Mouse (Mus musculus): Measurements from ENCODE around the gene Tinagl1. TPM values are rescaled to one million over a fixed set of nuclear protein-coding genes. Genes with fewer than 3 reads are reported as not detected.
A peak's percentile ranks its signal among the peaks of the same experiment; 100 is the strongest.

The Tinagl1 gene
- polyA plus RNA-seq, 1 experiment from 2014 or later: 13.8 TPM

DNA sequence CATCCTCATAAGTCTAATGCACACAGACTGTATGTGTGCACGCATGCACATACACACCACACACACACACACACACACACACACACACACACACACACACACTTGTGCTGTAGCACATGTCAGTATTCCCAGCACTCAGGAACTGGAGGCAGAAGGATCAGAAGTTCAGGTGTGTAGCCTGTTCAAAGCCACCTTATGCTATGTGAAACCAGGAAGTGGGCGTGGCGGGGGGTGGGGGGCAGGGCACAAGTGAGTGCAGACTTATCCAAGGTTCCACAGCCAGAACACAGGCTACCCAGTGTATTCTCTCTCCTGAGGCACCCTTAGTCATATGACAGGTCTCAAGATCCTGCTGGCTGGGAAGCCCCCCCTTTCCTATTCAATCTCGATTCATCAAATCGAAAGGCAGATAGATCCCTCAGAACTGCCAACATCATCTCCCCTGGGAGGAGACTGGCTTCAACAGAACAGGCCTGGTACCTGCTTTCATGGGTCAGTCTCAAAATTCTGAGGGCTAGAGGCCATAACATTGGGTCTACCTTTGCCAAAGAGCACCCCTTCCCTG lies 1.3 kb upstream of the Tinagl1 start:
- WGBS: 64% methylated on average over 5 of the region's 5 CpGs
- no peak overlapping the region for H3K4me3 ChIP-seq
- peaks cover 46% of the 10 kb centered on the region for H3K4me1 ChIP-seq
- no peak overlapping the region for H3K27ac ChIP-seq
- H3K9me3 ChIP-seq: no peaks in the 10 kb centered on the region
- H3K4me2 ChIP-seq: no peak overlapping the region
- H3K27me3 ChIP-seq: peaks cover 34% of the 10 kb centered on the region
- ATAC-seq (ENCODE audit: insufficient number of reproducible peaks, insufficient read depth, low FRiP score, low TSS enrichment, low read depth): no peak
- no peak overlapping the region for H3K9ac ChIP-seq
- H3K36me3 ChIP-seq: no peaks in the 10 kb centered on the region

DNA sequence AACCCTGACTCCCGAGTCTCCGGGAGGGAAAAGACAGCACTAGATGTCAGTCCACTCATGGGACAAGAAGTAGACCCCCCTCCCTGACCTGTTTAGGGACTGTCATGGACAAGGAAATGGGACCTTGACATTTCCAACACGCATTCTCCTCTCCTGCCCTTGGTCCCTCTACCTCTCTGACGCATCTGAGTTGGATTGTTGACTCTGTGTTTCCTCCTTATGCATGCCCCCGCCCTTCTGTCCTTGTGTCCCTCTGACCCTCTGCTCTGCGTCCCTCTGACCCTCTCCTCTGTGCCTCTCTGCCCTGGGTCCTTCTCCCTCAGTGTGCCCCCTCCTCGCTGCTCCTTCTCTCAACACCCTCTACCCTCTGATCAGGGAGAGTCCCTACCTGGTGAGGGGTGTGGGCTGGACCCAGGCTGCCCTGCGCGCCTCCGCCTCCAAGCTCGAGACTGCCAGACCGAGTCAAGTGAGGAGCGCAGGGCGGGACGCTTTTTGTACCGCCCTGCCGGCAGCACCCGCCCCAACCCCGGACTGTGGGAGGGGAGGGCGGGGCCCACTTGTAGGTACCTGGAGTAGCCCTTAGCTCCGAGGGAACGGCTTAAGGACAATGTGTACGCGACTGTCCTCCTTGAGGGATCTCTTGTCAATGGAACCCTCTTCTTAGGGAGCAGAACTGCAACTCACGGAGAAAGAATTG lies 439 bp downstream of the Tinagl1 start:
- Histone ChIP-seq H3K4me2 (peak overlapping the region; percentile 57), H3K4me1 (peaks cover 46% of the 10 kb centered on the region), H3K4me3 (peak overlapping the region; percentile 31), H3K27me3 (peaks cover 34% of the 10 kb centered on the region), H3K27ac (no peak overlapping the region), H3K36me3 (no peaks in the 10 kb centered on the region), H3K9me3 (no peaks in the 10 kb centered on the region), H3K9ac (0 out of 2 replicates have a peak overlapping the region, but pooled peaks have one; percentile 27)
- peak; percentile 57; the same call in 1 of the 2 replicates for ATAC-seq (ENCODE audit: insufficient number of reproducible peaks, insufficient read depth, low FRiP score, low TSS enrichment, low read depth)
- 2% methylated on average over 25 of the region's 25 CpGs for WGBS

DNA sequence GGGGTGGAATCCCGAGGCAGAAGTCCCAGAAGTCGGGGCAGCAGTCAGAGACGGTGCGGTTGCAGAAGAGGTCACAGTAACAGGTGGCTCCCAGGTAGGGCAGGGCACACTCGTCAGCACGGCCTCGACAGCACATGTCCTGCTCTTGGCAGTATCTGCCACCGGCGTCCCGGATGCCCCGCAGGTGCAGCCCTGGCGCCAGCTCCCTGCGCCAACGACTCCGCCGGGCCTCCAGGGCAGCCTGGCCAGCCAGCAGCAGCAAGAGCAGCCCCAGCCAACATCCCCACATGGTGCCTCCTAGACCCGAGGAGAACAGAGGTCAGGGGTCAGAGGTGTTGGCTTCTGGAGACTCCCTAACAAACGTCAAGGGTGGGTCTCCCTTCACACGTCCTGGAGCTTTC lies 1.0 kb downstream of the Tinagl1 start:
- peaks cover 34% of the 10 kb centered on the region for H3K27me3 ChIP-seq
- peak overlapping the region; percentile 57 for H3K4me2 ChIP-seq
- peak overlapping the region; percentile 27; the same call in 1 of the 2 replicates for H3K9ac ChIP-seq
- peak overlapping the region; percentile 31 for H3K4me3 ChIP-seq
- H3K4me1 ChIP-seq: peaks cover 46% of the 10 kb centered on the region
- ATAC-seq (ENCODE audit: insufficient number of reproducible peaks, insufficient read depth, low FRiP score, low TSS enrichment, low read depth): no peak
- WGBS: 25% methylated on average over 19 of the region's 19 CpGs
- no peaks in the 10 kb centered on the region for H3K36me3 ChIP-seq
- no peak overlapping the region for H3K27ac ChIP-seq
- H3K9me3 ChIP-seq: no peaks in the 10 kb centered on the region

DNA sequence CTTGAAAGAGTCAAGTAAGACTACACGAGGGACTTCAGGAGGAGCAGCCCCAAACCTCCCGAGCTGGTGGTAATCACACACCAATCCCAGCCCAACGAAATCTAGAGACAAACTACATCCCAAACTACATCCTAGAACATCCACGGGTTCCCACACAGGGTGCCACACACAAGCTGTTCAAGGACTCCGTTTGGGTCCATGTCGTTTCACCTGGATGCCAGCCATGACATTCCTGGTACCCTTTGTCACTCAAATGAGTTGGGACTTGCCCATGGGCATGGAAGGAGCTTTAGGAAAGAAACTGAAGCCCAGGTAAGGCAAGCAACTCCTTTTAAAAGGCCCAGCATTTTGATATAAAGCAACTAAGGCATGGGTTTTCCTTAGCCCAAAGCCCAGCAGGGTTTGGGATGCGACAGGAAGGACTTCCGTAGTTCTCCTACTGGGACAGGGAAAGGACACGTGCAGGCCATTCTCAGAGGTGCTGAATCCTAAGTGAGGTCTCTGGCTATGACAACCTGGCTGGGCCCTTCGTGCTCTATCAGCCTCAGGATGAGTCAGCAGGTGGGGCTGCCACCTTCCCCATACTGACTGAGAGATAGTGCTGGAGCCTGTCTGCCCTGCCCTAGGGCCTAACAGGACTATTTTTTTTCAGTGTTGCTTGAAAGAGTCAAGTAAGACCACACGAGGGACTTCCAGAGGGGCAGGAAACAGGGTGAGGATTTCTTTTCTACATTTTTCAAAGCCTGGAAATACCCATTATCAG lies 1.7 kb downstream of the Tinagl1 start:
- H3K9ac ChIP-seq: no peak overlapping the region
- no peaks in the 10 kb centered on the region for H3K36me3 ChIP-seq
- ATAC-seq (ENCODE audit: insufficient number of reproducible peaks, insufficient read depth, low FRiP score, low TSS enrichment, low read depth): no peak
- no peaks in the 10 kb centered on the region for H3K9me3 ChIP-seq
- 67% methylated on average over 11 of the region's 11 CpGs for WGBS
- peaks cover 34% of the 10 kb centered on the region for H3K27me3 ChIP-seq
- H3K4me2 ChIP-seq: peak overlapping the region; percentile 57; the same call in 1 of the 2 replicates
- no peak overlapping the region for H3K4me3 ChIP-seq
- no peak overlapping the region for H3K27ac ChIP-seq
- H3K4me1 ChIP-seq: peaks cover 52% of the 10 kb centered on the region

DNA sequence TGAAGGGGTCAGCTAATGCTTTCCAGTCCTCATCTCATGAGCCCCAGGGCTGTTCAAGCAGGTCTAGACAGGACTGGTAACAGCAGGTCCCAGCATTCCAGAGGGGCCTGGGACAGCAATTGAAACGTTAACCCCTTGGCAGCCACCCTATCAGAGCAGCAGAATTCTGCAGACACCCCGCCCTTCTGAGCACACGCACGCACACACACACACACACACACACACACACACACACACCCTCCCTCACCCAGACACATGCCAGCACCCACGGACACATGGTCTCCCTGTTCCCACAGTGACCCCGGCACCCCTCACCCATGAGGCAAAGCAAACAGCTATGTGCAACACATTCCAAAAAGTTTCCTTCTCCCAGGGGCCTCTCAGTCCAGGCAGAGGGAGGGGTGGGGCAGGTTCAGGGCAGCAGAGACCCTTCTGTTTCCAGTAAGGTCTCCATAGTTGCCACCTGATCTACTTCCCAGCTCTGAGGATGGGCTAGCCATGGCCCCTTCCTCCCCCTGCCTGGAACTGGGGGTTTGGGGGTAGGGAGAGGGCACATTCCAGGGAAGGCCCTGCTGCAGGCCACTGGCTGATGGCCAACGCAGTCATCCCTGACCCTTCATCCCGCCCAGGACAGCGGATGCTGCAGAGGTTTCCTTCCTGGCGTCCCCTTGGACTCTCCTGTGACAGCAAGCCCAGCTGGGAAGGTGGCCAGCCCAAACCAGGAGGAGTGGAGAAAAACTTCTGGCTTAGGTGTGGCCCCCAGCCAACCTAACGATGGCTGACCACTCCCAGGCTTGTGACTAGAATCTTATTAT lies 2.8 kb downstream of the Tinagl1 start:
- H3K4me2 ChIP-seq: peak overlapping the region; percentile 5; the same call in 1 of the 2 replicates
- no peaks in the 10 kb centered on the region for H3K36me3 ChIP-seq
- H3K9ac ChIP-seq: 0 out of 2 replicates have a peak overlapping the region, but pooled peaks have one; percentile 0
- H3K27me3 ChIP-seq: peaks cover 34% of the 10 kb centered on the region
- H3K4me1 ChIP-seq: peaks cover 56% of the 10 kb centered on the region
- ATAC-seq (ENCODE audit: insufficient number of reproducible peaks, insufficient read depth, low FRiP score, low TSS enrichment, low read depth): peak; percentile 27; the same call in 1 of the 2 replicates
- no peak overlapping the region for H3K27ac ChIP-seq
- no peak overlapping the region for H3K4me3 ChIP-seq
- H3K9me3 ChIP-seq: no peaks in the 10 kb centered on the region
- 39% methylated on average over 11 of the region's 11 CpGs for WGBS

DNA sequence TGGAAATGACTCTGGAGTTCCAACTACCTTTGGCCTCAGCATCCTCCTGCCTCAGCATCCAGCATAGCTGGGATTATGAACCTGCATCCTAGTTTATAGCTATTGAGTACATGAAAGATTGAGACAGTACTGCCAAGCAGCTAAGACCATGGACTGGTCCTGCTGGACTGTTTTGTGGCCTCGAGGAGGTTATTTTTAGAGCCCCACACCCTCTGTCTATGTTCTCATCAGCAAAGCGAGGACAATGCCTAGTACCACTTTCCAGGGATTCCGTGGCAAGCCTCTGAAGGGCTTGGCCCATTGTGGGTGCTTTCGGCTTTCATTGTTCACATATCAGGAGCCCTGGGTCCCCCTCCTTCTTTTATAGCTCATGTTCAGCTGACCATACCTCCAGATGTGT lies 4.6 kb downstream of the Tinagl1 start:
- Histone ChIP-seq H3K9me3 (no peaks in the 10 kb centered on the region), H3K4me3 (no peak overlapping the region), H3K9ac (no peak overlapping the region), H3K27ac (no peak overlapping the region), H3K4me2 (no peak overlapping the region), H3K4me1 (peaks cover 64% of the 10 kb centered on the region), H3K27me3 (peaks cover 26% of the 10 kb centered on the region), H3K36me3 (no peaks in the 10 kb centered on the region)
- ATAC-seq (ENCODE audit: insufficient number of reproducible peaks, insufficient read depth, low FRiP score, low TSS enrichment, low read depth): no peak
- 89% methylated on average over 4 of the region's 4 CpGs for WGBS

DNA sequence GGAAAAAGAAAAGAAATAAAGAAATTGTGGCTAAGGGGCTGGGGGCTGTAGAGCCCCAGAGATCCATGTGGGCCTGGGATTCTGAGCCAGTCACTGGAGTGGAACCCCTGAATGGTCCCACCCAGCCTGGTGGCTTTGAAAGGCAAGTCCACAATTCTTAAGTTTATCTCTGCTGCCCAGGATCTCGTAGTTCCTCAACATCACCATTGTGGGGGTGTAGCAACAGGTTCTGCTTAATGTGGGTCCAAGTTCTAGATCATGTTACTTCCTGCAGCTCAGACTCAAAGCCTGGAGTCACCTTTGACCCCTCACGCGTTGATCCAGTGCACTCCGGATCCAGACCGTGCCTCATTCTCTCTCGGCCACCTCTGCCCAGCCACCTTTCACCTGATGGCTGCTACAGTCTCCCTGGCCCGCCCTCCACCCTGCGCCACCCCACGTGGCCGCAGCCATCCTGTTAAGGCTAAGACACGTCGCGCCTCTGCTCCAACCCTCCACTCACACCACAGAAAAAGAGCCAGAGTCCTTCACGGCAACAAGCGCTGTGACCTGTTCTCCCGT lies 5.4 kb downstream of the Tinagl1 start:
- H3K27ac ChIP-seq: no peak overlapping the region
- H3K27me3 ChIP-seq: peaks cover 20% of the 10 kb centered on the region
- H3K4me1 ChIP-seq: peaks cover 55% of the 10 kb centered on the region
- H3K4me2 ChIP-seq: no peak overlapping the region
- H3K4me3 ChIP-seq: no peak overlapping the region
- H3K9me3 ChIP-seq: no peaks in the 10 kb centered on the region
- H3K9ac ChIP-seq: no peak overlapping the region
- 76% methylated on average over 16 of the region's 16 CpGs for WGBS
- ATAC-seq (ENCODE audit: insufficient number of reproducible peaks, insufficient read depth, low FRiP score, low TSS enrichment, low read depth): no peak
- no peaks in the 10 kb centered on the region for H3K36me3 ChIP-seq

DNA sequence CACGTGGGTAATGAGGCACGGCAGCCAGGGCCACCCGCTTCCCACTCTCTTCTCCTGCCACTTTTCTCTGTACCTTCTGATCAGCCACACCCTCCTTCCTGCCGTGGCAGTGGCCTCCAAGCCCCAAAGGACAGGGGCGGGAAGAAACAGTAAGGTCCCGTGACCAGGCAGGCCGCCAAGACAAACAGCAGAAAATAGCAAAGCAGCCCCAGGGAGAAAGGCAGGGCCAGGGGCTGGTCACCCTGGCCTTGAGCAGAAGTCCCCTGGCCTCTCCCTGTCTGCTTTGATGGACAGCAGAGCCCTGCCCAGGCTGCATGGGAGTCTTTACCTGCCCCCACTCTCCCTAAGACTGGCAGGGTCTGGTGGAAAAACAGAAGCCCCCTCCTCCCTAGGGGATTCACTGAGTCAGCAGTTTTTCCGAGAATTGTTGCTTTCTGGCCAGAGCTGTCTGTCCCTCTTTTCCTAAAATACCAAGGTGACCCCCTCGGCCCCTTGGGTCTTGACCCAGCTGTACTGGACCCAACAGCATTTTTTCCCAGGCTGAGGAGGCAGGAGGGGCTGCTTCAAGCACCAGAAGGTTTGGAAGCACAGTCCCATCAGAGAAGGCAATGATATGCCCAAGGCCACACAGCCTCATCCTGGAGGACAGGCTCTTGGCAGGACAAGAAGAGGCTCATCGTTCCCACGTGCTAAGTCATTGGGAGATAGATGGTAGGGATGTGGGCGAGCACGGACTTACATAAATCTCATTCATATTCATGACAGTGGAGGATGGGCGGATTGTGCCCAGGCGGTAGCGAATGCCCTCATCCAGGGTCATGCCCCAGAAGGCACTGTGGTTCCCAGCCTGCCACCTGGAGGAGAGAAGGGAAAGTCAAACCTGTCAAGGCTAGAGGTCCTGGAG lies 6.4 kb downstream of the Tinagl1 start:
- Histone ChIP-seq H3K27ac (no peak overlapping the region), H3K27me3 (peaks cover 20% of the 10 kb centered on the region), H3K4me1 (peaks cover 54% of the 10 kb centered on the region), H3K9me3 (no peaks in the 10 kb centered on the region), H3K4me3 (no peak overlapping the region), H3K9ac (peak overlapping the region; percentile 36; the same call in 1 of the 2 replicates), H3K36me3 (no peaks in the 10 kb centered on the region), H3K4me2 (peak overlapping the region; percentile 25)
- 37% methylated on average over 16 of the region's 16 CpGs for WGBS
- no peak for ATAC-seq (ENCODE audit: insufficient number of reproducible peaks, insufficient read depth, low FRiP score, low TSS enrichment, low read depth)

DNA sequence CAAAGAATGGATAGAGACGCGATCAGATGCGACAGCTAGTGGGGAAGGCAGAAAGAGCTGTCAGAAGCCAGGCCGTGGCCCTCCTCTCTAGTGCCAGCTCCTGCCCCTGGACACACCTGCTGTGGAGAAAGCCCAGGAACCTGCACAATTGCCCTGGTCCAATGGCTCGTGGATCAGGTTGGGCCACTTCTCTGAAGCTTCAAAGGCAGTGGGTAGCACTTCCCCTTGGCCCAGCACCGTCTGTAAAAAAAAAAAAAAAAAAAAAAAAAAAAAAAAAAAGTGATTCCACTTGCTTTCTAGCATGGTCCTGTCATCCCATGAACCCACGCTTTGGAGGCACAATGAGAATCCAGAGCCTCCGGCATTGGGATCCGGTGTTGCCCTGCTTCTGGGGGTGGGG lies 7.1 kb downstream of the Tinagl1 start:
- WGBS: 39% methylated on average over 9 of the region's 9 CpGs
- no peak for ATAC-seq (ENCODE audit: insufficient number of reproducible peaks, insufficient read depth, low FRiP score, low TSS enrichment, low read depth)
- peaks cover 61% of the 10 kb centered on the region for H3K4me1 ChIP-seq
- H3K27me3 ChIP-seq: peaks cover 22% of the 10 kb centered on the region
- no peak overlapping the region for H3K27ac ChIP-seq
- H3K9ac ChIP-seq: 0 out of 2 replicates have a peak overlapping the region, but pooled peaks have one; percentile 11
- H3K9me3 ChIP-seq: no peaks in the 10 kb centered on the region
- no peaks in the 10 kb centered on the region for H3K36me3 ChIP-seq
- peak overlapping the region; percentile 10; the same call in 1 of the 2 replicates for H3K4me3 ChIP-seq
- H3K4me2 ChIP-seq: peak overlapping the region; percentile 34

DNA sequence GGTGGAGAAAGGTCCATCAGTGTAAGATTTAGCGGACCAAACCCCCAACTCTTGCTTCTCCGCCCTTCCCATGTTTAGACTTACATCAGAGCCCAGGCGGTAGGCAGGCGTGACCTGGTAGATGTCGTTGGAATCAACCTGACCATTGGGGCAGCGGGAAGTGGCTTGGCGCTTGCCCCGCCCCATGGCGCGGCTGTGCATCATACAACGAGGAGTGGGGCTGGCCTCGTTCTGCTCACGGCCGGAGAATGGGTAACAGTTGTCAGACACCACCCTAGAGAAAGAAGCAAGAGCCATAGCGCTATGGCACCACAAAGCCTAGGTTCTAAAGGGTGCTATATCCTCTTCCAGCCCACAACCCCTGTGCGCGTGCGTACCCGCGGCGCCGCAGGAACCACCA lies 7.6 kb downstream of the Tinagl1 start:
- Histone ChIP-seq H3K27ac (no peak overlapping the region), H3K27me3 (peaks cover 24% of the 10 kb centered on the region), H3K36me3 (no peaks in the 10 kb centered on the region), H3K4me1 (peaks cover 62% of the 10 kb centered on the region), H3K4me3 (peak overlapping the region; percentile 10; the same call in 1 of the 2 replicates), H3K9ac (0 out of 2 replicates have a peak overlapping the region, but pooled peaks have one; percentile 11), H3K9me3 (no peaks in the 10 kb centered on the region), H3K4me2 (peak overlapping the region; percentile 34)
- ATAC-seq (ENCODE audit: insufficient number of reproducible peaks, insufficient read depth, low FRiP score, low TSS enrichment, low read depth): no peak
- WGBS: 56% methylated on average over 22 of the region's 22 CpGs

Measured in embryonic facial prominence, embryonic 13.5 days (tissue).